Mouse (Mus musculus) B cell, adult 67 days (primary cell): ENCODE data around the gene Trpm4. TPM values are rescaled to one million over a fixed set of nuclear protein-coding genes. Genes with fewer than 3 reads are reported as not detected.

Experiments
- total RNA-seq, 2 experiments: library from RNA; stranded (reverse); gene quantifications; 4 replicates each; pipeline ENCODE4 v1.2.4; 2023

Trpm4 gene
- total RNA-seq, result 10 to 100 TPM in 1 of 2 experiments, 1 to 10 TPM in 1; 8.6 to 16.3 TPM

DNA sequence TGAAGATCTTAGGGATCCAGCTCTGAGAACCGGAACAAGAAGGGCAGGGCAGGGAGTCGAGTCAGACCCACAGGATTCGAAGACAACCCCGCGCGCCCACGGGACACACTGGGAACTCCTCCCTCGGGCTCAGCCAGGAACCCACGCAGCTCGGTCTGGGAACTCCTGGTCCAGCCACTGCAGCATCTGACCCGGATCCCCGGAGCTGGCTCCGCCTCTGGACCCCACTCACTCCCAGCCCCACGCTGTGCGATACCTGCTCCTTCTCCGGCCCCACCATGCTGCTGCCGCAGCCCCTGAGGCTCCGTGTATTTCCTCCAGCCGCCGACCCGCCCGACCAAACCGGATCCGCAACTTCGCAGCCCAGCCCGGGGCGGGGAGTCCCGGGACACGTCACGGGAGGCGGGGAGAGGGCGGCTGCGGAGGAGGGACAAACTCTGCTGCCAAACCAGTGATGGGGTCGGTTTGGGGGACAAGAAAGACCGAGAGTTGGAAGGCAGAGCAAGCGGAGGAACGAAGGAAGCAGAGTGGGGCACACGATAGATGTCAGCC lies at the start of gene Trpm4:
TSS of gene Trpm4 (minus strand) at position 350 of the 552 bp plus-strand sequence.

DNA sequence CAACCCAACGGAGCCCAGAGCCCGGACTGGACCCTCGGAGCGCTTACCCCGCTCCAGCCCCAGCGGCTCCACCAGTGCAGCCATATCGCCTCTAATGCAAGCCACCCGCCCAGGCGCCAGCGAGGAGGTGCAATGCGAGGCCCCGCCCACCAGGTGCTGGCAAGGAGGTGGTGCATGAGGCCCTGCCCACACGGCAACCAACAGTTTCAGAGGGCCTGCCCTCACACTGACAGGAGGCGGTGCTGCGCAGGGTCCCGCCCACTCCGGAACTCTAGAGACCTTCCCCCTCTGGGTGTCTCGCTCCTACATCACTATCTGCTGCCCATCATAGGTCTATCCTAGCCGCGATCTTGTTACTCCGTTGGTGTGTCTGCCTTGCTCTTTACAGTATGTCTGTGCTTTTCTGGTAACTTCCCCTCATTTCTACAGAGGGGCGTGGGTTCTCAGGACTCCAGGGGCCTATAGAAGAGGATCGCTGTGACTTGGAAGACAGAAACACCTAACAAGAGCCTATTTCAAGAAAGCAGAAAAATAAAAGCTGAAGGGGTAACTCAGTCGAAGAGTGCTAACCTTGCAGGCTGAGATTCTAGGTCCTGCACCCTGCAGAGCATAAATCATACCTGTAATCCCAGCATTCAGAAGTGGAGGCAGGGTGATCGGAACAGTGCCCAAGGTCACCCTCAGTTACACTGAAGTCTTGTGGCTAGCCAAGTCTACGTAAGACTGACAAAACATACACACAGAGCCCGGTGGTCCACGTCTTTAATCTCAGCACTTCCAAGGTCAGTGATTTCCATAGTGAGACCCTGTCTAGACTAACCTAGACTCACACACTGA lies 37.1 kb upstream of the Trpm4 start, which contains the start of gene Lin7b:
TSS of gene Lin7b (minus strand) at position 109 of the 837 bp plus-strand sequence.

GRCm38 (mm10) chr7:45366652-45367019 lies 33.1 kb upstream of the Trpm4 start, which contains the start of gene Ppfia3:
Gene Ppfia3 (minus strand): TSS chr7:45367019.

DNA sequence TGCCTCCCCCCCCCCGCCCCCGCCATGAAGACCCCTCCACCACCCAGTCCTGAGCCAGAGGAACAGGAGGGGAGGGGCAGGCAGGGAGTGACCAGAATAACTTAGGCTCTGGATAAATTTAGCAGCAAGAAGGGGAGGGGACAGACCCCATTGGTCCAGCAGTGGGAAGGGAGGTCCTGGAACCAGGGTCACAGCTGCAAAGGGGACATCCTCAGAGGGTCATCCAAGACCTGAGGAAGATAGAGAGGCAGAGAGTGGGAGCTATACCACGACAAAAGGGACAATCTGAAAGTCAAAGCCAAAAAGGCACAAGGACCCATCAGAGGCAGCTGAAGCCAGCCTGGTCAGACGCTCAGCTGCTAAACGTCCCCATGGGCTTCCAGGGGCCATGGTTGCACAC lies 1.5 kb upstream of the Trpm4 start, which contains the start of gene Hrc:
TSS of gene Hrc (plus strand) at position 235 of the 400 bp plus-strand sequence.

GRCm38 (mm10) chr7:45277136-45277760 lies 56.3 kb downstream of the Trpm4 start, which contains the start of gene Slc6a21:
Gene Slc6a21 (plus strand): TSS chr7:45277513.

Other genes with a start within 250 kb of the Trpm4 start
- 1 to 10 TPM; 3.6 to 6.8 TPM for gene Rcn3, start 241.6 kb downstream of the Trpm4 start, total RNA-seq
- gene Fcgrt, start 229.9 kb downstream of the Trpm4 start, total RNA-seq, result 10 to 100 TPM; 29.9 to 39.6 TPM
- gene Rps11, start 209.3 kb downstream of the Trpm4 start, total RNA-seq, result 1,000 to 10,000 TPM; 2,440 to 2,508 TPM
- 1,000 to 10,000 TPM; 4,339 to 4,395 TPM for gene Rpl13a, start 205.0 kb downstream of the Trpm4 start, total RNA-seq
- not detected for gene Gm45713, start 197.5 kb downstream of the Trpm4 start, total RNA-seq
- gene Flt3l, start 197.3 kb downstream of the Trpm4 start, total RNA-seq, result 10 to 100 TPM; 77.8 to 83.8 TPM
- gene Pih1d1, start 179.5 kb downstream of the Trpm4 start, total RNA-seq, result 10 to 100 TPM; 40.5 to 51.7 TPM
- gene Aldh16a1, start 179.2 kb downstream of the Trpm4 start, total RNA-seq, result 100 to 1,000 TPM; 128 to 137 TPM
- not detected for gene Slc17a7, start 169.8 kb downstream of the Trpm4 start, total RNA-seq
- not detected for gene Gfy, start 154.2 kb downstream of the Trpm4 start, total RNA-seq
- not detected for gene Pth2, start 152.8 kb downstream of the Trpm4 start, total RNA-seq
- 1 to 10 TPM in 1 of 2 experiments, under 1 TPM in 1; 0.46 to 1.1 TPM for gene Ccdc155, start 128.9 kb downstream of the Trpm4 start, total RNA-seq
- gene Dkkl1, start 121.6 kb downstream of the Trpm4 start, total RNA-seq, result 1 to 10 TPM in 1 of 2 experiments, under 1 TPM in 1; 0.83 to 2.3 TPM
- not detected for gene Tead2, start 118.0 kb downstream of the Trpm4 start, total RNA-seq
- gene Cd37, start 94.7 kb downstream of the Trpm4 start, total RNA-seq, result 1,000 to 10,000 TPM; 1,836 to 1,886 TPM
- gene Slc6a16, start 92.7 kb downstream of the Trpm4 start, total RNA-seq, result not detected
- 1 to 10 TPM; 1.1 to 1.9 TPM for gene Slc6a21, start 56.3 kb downstream of the Trpm4 start, total RNA-seq
- not detected for gene Hrc, start 1.5 kb upstream of the Trpm4 start, total RNA-seq
- gene Ppfia3, start 33.2 kb upstream of the Trpm4 start, total RNA-seq, result under 1 TPM in 1 of 2 experiments, not detected in 1; 0.17 TPM
- 1 to 10 TPM; 1.2 to 1.5 TPM for gene Lin7b, start 36.8 kb upstream of the Trpm4 start, total RNA-seq
- gene Snrnp70, start 62.0 kb upstream of the Trpm4 start, total RNA-seq, result 100 to 1,000 TPM; 614 to 615 TPM
- not detected for gene Kcna7, start 71.9 kb upstream of the Trpm4 start, total RNA-seq
- not detected for gene Ntf5, start 79.9 kb upstream of the Trpm4 start, total RNA-seq
- gene Lhb, start 87.0 kb upstream of the Trpm4 start, total RNA-seq, result not detected
- 10 to 100 TPM; 21.3 to 24.4 TPM for gene Gys1, start 101.1 kb upstream of the Trpm4 start, total RNA-seq
- 10 to 100 TPM; 48.0 to 56.3 TPM for gene Ruvbl2, start 104.3 kb upstream of the Trpm4 start, total RNA-seq
- 100 to 1,000 TPM; 609 to 629 TPM for gene Ftl1, start 126.1 kb upstream of the Trpm4 start, total RNA-seq
- gene Bax, start 133.1 kb upstream of the Trpm4 start, total RNA-seq, result 100 to 1,000 TPM; 113 to 118 TPM
- gene Tulp2, start 148.1 kb upstream of the Trpm4 start, total RNA-seq, result not detected
- gene Gm45808, start 153.0 kb upstream of the Trpm4 start, total RNA-seq, result 1 to 10 TPM in 1 of 2 experiments, not detected in 1; 3.7 TPM
- gene Dhdh, start 155.0 kb upstream of the Trpm4 start, total RNA-seq, result 1 to 10 TPM; 3.3 to 5.3 TPM
- 10 to 100 TPM; 78.3 to 83.7 TPM for gene Nucb1, start 176.6 kb upstream of the Trpm4 start, total RNA-seq
- gene Ppp1r15a, start 192.5 kb upstream of the Trpm4 start, total RNA-seq, result 1,000 to 10,000 TPM in 1 of 2 experiments, 100 to 1,000 TPM in 1; 780 to 1,130 TPM
- 1 to 10 TPM; 2.5 to 2.8 TPM for gene Plekha4, start 192.6 kb upstream of the Trpm4 start, total RNA-seq
- 1 to 10 TPM in 1 of 2 experiments, not detected in 1; 8.0 TPM for gene Hsd17b14, start 221.1 kb upstream of the Trpm4 start, total RNA-seq
- gene Bcat2, start 236.4 kb upstream of the Trpm4 start, total RNA-seq, result 10 to 100 TPM; 28.7 to 47.2 TPM